Mouse (Mus musculus): ENCODE results near the gene Syce1.
"Not testable (repeated sequence)": the region's sequence is repeated elsewhere in the genome, so short reads cannot be mapped to it uniquely, and the experiment has no call there.

Gene Syce1

DNA sequence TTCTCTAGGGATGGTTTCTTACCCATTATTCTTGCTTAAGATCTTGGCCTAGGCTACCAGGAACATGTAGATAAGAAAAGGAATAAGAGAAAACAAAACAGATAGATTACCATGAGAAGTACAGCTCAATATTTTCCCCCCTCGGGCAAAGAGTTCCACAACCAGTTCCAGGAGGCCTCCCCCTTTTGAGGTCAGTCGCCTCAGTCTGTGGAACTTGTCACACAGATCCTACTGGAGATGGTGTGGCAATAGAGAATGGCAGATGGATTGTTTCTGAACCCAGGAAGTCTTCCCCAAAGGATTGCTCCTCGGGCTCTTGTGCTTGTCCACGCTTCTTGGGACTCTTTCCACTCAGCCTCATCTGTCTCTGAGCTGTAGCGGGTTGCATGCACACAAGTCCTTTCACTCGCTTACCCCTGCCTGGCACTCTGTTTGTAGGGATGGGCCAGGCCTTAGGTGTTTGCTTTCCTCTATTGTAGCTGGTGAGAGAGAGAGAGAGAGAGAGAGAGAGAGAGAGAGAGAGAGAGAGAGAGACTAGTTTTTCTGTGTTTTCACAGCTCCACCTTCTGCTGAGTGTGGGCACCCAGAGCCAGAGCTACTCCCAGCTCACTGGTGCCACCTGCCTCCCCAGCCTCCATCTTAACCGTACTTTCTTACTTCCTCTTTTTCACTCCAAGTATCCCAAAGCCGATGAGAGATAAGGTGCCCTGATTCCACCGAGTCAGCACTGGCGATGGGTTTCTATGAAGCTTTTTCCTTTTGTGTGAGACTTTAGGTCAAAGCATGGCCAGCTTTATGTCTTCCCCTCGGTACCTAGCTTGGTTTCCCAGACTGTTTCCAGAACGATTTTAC lies 21.5 kb downstream of the Syce1 start:
- DNase-seq (ENCODE audit: low spot score in 2 of 2), result no peak

DNA sequence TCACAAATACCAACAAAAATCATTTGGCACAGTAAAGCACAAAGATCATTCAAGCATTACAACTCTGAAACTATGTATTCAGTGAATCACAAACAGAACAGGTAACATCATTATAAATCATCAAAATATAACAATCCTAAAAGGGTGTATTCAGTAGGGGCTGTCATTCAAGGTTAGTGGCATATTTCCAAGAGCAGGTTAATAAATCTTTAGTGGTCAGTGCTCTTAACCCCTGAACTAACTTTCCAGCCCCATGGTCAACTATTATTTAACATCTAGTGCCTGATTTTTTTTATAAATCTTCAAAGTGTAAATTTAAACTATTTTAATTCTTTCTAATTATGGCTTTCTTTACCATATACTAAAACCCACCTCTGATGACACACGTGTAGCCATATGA lies 22.3 kb downstream of the Syce1 start:
- not testable (repeated sequence) for DNase-seq (ENCODE audit: low spot score in 2 of 2)

GRCm38 (mm10) chr7:140763447-140764020 lies 24.1 kb downstream of the Syce1 start, which contains the start of gene Cyp2e1:
Cyp2e1 (plus strand) TSS chr7:140763739.
- no peak for DNase-seq (ENCODE audit: low spot score in 2 of 2)

GRCm38 (mm10) chr7:140760647-140761046 lies 27.0 kb downstream of the Syce1 start:
- DNase-seq (ENCODE audit: low spot score in 2 of 2), result no peak

DNA sequence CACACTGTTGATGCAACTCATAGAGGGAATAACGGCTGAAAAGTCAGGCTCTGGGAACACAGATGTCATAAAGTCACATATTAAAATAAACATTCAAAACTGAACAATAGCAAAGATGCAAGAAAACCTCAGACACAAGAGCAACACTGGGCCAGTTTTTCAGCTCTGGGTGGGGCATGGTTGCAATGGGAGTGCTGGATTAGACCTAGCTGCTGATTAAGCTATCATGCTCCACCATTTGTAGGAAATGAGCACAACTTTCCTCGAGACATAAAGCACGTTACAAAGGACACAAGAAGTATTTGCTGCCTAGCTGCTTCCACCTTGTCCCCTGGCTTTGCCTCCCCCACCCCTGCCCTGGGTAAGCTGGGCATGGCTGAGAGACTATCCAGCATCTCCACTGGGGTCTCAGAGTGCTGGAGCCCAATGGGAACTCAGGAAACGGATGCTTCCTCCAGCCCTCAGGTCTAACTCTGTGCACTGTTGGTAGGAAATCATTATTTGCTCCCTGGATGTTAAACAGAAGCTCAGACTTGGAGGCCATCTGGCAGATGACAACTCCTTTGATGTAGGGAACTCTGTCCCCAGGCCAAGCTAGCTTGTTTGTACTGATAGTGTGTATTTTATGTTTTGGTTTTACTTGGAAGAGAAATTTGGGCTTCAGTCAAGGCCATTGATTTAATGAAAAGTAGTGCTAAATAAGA lies 31.3 kb downstream of the Syce1 start:
- no peak for DNase-seq (ENCODE audit: low spot score in 2 of 2)

DNA sequence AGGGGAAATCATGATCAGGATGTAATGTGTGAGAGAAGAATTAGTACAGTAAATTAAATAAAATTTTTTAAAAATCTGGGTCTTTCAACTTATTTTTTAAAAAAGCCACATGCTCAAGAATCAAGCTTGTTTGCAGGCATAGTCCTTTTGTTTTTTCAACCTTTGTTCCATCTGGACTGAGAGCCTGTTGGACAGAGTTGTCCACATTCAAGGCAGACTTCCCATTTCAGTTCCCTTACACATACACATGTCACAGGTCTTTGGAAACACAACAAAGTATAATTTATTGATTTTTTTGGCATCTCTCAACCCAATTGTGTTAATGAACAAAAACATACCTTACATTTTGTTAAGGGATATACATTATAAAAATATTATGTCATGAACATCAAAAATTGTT lies 33.1 kb downstream of the Syce1 start:
- DNase-seq (ENCODE audit: low spot score in 2 of 2), result no peak

GRCm38 (mm10) chr7:140748827-140749160 lies 38.9 kb downstream of the Syce1 start:
- DNase-seq (ENCODE audit: low spot score in 2 of 2), result no peak

- no peak for DNase-seq (ENCODE audit: low spot score in 2 of 2)
Measured at GRCm38 (mm10) chr7:140748116-140748826, 39.4 kb downstream of the Syce1 start.

- DNase-seq (ENCODE audit: low spot score in 2 of 2), result no peak
Measured at GRCm38 (mm10) chr7:140747402-140747801, 40.2 kb downstream of the Syce1 start.

DNA sequence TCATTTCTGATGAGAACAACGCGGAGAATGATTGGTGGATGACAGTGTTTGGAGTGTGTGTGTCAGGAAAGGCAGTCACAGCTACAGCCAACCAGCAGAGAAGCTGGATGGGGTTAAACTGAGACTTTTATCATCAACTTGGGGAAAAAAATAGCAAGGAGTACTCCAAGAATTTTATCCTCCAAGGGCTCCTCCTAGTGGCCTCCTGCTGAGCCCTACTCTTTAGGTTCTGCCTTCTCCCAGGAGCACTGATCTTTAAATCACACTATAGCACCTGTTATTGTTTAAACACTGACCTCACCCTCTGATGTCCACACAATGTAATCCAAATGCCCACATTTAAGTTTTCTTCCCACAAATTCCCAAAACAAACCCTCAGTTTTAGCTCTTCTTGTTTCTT lies 54.5 kb downstream of the Syce1 start:
- DNase-seq (ENCODE audit: low spot score in 2 of 2), result no peak
